Mouse (Mus musculus) thymus, adult 2 months (tissue): ENCODE measurements around the gene Alox12b.

Experiments
- CTCF ChIP-seq: fragments of 200-500 bp; IDR thresholded peaks from 2 replicates; pipeline ENCODE4 v1.5.1; 2012; ENCODE audit warnings: mild to moderate bottlenecking, control low read depth, low read length, moderate library complexity, borderline replicate concordance; ENCODE audit not compliant: control insufficient read depth, poor library complexity, insufficient read depth; ENCODE audit errors: extremely low read depth
- POLR2A ChIP-seq: fragments of 200-500 bp; IDR thresholded peaks from 2 replicates; pipeline ENCODE4 v1.6.1; 2012; ENCODE audit warnings: mild to moderate bottlenecking, low read length, control low read depth, moderate library complexity; ENCODE audit not compliant: control insufficient read depth, poor library complexity, insufficient read depth; ENCODE audit errors: extremely low read depth

DNA sequence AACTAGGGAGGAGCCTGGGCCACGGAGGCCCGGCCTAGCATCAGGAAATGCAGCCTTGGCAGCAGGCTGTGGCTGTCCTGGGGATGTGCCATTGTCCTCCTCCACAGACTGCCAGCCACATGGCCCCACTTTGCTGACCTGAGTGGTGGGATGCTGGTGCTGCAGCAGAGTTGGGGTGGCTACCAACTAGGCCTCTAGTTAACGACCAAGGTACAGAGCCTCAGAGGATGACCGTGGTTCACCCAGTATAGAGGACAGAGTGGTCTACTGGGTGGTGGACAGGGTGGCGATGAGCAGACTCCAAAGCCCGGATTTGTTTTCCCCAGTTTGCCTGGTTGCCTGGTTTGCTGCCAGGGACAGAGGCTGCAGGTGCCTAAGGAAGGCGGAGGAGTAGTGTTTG, 17.9 kb downstream of the Alox12b start:
- TF ChIP-seq CTCF = no peak
- no peak for TF ChIP-seq POLR2A
